Mouse (Mus musculus): ENCODE results near the gene Dbi.

- TF ChIP-seq GATA1 (IDR thresholded peaks at IDR 0.05; ENCODE audit: low read length) (no peak), TAL1 (IDR thresholded peaks at IDR 0.05; ENCODE audit: low read length) (no peak)
These were observed 37.7 kb upstream of the Dbi start for GRCm38 (mm10) chr1:120158474-120159127.
